Mouse (Mus musculus): ENCODE measurements at regions not wholly inside any gene's neighbourhood (a gene's known extent, or its start where the extent isn't known, plus 50 kb on each side); places are given as distances from the start of the nearest gene placed in this dataset.

DNA sequence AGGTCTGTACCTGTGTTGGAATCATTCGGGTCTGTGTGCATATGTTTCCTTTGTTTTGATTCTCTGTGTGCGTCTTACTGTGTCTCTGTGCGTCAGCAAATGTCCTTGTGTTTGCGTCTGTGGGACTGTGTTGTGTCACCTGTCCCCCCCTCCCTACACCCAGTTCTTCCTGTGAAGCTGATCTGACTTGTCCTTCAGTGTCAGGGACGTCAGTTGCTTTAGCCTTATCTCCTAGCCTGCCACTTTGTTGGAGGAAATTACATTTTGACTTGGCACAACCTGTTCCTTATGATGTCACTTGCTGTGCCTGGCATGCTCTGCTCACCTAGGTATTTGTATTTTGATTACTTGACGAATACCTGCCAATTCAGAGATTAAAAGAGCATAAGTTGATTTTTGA, 90.4 kb upstream of the Cpeb4 start:
- DNase-seq (ENCODE audit: low spot score in 2 of 2), result no peak

DNA sequence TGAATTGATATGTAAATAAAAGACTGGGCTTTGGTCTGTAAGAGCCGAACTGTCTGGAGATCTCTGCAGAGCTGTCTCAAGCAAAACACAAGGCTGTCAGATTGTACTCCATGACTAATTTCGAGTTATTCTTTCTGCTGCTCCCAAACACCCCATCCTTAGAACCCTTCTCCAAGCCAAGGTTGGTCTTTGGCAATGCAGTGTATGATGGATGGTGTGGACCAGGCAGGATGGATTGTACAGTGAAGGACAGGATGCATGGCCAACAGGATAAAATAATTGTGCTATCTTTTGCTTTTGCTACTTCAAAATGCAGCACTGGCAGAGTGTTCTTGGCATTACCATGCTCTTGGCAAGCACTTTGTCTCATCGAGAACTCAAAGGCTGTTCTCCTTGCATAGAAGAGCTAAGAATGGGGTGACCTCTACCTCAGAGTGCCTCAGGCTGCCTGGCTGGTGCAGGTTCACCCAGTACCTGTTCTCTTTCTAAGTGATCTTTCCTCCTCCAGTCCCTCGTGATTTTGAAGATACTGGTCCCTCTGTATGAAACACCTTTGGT, 88.4 kb upstream of the Cpeb4 start:
- no peak for DNase-seq (ENCODE audit: low spot score in 2 of 2)

DNA sequence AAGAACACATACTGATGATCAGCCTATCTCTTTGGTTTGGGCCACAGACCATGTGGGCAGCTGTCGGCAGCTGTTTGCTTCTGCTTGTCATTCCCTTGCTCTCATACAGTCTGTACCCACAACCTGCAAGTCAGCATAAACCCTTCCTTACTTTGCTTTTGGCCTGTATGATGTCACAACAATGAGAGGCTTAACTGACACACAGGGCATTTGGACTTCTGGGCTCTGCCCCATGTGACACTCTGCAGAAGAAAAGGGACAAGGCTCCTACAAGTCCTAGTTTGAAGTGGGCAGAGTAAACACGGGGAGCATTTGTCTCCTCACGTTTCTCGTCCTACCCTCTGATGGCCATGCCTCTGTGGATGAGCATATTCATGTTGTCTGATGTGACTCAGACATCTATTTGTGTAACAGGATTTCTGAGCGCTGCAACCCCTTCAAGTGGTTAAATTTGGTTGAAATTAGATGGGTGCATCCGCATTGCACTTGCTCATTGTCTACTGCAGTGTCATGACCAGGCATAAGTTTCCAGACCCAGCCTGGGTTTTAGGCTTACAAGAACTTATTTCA, 87.6 kb upstream of the Cpeb4 start:
- no peak for DNase-seq (ENCODE audit: low spot score in 2 of 2)

DNA sequence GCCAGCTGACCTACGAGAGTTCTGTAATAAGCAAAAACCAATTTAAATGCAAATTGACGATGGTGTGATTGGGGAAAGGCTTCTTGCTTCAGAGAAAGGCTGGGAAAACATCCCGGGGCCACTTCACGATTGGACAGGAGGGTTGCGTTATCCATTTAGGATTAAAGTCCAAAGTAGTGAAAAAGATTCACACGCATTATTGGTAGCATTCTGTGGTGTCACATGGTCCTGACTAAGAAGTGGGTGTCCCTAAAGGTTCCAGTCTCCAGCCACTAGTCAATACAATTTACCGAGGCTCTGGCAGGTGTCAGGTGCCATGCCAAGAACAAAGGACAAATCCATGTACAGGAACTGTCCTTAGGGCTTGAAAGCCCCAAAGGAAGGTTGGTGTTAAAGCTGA, 86.9 kb upstream of the Cpeb4 start:
- DNase-seq (ENCODE audit: low spot score in 2 of 2), result no peak

DNA sequence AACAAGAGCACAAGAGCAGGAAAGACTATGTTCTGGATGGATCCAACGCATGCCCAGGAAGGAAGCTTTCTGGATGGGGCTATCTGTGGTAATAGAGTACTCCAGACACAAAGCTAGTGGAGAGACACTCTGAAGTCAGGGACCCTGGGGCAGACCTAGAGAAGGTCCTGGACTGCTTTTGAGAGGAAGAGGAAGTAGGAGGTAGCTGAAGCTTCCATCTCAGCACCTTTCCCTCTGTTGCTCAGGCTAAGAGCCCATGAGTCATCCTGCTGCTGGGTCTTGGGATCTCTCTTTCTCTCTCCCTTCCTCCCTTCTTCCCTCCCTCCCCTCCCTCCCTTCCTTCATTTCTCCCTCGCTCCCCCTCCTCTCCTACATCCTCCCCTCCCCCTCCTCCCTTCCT, 84.6 kb upstream of the Cpeb4 start:
- DNase-seq (ENCODE audit: low spot score in 2 of 2), result no peak

DNA sequence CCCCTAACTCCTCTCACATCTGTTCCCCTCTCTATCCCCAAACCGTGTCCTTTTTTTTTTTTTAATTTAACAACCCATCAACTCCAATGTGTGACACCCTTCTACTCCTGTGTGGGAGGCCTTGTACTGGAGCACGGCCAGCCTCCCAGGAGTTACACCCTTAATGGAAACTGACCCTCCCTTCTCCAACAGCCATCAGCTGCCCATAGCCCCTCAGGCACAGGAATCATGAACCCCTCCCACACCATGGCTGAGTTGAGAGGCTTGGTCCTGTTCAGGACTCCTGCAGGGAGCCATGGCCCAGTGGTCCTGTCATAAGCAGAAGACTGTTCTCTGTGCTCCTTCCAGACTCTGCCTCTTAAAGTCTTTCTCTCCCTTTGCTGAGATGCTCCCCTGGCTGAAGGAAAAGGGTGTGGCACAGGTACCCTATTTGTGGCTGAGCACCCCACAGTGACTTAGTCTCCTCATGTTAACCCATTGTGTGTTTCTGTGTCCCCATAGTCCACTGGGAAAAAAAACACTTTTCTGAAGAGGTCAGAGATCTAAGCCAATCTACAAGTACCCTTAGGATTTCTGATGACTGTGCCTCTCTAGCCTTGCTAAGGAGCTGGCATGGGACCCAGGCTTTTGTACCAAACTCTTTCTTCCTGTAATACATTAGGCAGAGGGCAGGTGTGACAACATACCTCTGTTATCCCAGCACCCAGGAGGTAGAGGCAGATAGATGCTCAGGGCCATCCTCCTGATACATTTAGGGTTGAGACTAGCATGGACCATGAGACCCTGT, 83.9 kb upstream of the Cpeb4 start:
- DNase-seq (ENCODE audit: low spot score in 2 of 2), result no peak

DNA sequence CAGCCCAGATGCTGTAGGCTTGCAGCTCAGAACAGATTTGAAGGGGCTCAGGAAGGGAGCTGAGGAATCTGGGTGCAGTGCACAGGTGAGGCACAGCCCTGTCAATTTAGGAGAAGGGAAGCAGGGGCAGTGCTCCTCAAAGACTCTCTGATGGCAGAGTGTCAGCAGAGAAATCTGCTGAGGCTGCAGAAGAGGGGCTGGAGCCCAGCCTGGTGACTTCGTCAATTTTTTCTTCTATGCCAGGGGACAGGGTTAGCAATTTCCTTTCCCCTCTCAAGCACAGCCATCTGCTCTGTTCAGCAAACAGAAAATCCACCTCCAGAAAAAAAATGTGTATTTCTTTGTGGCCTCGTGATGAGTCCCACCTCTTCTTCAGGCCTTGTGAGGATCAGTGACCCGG, 82.0 kb upstream of the Cpeb4 start:
- DNase-seq (ENCODE audit: low spot score in 2 of 2), result no peak

DNA sequence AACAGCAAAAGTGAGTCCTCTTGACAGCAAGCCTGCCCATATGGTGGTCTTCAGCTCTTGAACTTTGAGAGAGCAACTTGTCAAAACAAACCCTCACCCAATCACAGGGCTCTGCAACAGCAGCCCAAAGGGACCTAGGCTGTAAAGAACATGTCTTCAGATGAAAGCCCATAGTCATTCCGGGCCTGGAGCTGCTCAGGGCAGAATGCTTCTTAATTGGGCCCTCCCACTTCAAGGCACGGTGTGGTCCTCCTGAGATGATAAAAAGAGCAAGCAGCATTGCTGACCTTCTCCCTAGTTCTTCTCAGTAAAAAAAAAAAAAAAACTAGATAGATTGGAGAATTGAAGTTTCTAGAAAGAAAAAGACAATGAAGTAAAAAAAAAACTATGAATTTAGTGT, 80.7 kb upstream of the Cpeb4 start:
- DNase-seq (ENCODE audit: low spot score in 2 of 2), result no peak

DNA sequence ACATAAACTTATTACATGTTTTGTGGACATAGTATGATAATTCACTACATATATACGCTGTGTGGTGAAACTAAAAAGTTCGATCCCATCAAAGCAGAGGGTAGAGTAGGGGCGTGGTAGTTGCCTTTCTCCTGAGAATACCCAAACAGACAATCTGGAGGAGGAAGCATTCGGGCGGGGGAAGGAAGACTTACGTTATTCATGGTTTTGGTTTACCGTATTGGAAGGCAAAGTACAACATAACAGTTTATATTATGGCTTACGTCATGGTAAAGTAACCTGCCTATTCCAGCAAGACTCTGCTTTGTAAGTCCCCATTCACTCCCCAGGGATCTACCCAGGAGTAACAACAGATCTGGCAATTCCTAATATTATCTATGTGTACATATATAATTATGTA, 76.9 kb upstream of the Cpeb4 start:
- no peak for DNase-seq (ENCODE audit: low spot score in 2 of 2)

DNA sequence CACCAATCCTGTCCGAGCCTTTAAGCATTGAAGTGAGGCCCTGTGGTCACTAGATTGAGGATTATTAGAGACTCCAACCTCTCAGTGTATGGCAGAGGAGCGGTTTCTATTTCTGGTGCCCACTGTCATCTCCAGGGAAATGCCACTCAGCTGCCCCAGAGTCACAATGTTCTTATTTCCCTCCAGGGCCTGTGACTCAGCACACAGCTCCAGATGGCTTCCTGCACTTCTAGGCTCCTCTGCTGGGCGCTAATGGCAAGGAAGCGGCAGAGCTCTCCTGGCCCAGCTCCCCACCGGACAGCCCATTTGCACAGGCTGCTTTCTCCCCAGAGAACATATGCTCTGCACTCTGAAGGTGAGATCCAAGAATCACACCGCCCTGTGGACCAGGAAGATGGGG, 75.8 kb upstream of the Cpeb4 start:
- DNase-seq (ENCODE audit: low spot score in 2 of 2), result peak; percentile 41 to 69

DNA sequence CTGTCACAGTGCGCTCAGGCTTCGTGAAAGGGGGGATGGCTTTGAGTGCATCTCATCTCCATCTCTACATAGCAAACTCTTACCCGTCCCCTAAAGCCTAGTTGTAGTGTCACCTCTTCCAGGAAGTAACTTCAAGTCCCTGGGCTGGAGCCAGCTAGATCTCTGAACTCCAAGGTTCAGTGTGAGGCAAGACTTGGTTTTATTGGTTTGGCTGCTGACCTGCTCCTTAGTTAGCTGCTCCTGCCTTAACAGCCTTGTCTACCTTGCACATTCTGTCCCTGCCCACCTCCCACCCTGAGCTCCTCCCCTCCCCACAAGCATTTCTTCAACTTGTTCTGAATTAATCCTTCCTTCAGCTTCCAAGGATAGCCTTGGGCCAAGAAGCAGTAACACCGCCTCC, 70.4 kb upstream of the Cpeb4 start:
- DNase-seq (ENCODE audit: low spot score in 2 of 2), result no peak

DNA sequence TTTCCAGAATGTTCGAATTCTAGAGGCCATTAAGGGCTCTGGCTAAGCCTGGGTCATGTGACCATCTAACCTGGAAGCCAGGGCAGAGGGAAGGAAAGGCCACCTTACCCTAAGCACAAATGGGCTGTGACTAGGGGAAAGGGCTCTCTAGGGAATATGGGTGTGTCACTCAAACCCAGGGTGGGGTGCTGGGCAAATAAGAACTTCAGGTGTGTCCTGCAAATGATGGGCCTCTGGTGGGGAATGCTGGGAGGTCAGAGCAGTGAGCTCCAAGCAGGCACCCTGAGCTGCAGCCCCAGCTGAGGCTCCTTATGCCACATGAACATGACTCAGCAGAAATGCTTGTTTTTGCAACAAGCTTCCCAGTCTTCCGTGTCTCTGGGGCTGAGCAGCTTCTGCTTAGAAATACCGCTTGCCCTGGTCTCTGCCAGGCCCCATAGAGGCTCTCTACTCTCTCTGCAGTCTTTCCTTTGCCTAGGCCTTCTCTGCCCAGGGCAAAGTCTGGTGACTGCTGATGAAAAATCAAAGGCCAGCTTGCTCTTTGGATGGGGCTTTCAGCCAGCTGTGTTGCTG, 68.6 kb upstream of the Cpeb4 start:
- DNase-seq (ENCODE audit: low spot score in 2 of 2), result peak in 1 of 2 experiments; percentile 15

DNA sequence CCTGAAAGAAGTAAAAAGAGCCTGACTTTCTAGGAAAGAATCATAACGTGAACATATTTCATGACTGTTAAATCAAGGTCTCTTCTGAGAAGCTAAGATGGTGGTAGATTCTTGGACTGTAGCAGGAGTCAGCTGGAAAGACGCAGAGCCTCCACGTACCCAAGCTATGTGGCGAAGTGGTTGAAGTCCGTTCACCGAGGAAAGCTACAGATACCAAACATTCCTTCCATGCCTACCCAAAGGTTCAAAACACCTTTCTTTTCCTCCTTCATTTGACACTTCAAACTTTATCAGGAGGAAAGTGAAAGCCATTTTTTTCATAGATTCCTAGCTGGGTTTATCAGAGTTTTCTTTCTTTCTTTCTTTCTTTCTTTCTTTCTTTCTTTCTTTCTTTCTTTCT, 67.5 kb upstream of the Cpeb4 start:
- DNase-seq (ENCODE audit: low spot score in 2 of 2), result no peak

DNA sequence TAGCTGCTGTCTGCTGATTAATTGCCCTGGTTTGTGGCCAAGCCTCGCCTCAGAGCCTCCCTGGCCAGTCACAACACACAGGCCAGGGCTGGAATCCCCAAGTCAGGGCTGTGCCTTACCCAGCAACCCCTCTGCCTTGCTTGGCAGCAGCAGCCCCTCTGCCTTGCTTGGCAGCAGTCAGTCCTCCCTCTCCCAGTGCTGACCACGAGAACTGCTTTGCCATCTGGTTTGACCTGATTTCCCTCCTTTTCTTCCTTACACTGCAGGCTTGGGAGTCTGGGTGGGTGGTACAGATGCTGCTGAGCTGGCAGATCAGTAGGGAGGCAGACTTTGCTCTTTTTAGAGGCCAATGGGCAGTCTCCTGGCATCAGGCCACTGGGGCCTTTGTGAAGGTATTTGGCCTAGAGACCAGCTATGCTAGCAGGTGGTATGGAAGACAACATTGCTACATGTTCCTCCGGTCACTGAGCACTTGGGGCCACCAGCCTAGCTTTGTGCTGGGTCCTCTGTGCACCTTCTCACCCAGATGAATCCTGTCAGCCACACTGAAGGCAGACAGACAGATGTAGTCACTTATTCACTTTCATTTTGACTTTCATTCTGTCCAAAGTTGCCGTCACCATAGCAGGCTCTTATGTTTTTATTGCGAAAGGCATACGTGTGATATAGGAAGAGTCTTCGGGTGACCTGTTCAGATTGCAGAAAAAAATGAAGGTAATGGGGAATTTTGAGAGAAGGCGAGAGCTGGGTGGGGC, 64.4 kb upstream of the Cpeb4 start:
- DNase-seq (ENCODE audit: low spot score in 2 of 2), result peak; percentile 46 to 64

DNA sequence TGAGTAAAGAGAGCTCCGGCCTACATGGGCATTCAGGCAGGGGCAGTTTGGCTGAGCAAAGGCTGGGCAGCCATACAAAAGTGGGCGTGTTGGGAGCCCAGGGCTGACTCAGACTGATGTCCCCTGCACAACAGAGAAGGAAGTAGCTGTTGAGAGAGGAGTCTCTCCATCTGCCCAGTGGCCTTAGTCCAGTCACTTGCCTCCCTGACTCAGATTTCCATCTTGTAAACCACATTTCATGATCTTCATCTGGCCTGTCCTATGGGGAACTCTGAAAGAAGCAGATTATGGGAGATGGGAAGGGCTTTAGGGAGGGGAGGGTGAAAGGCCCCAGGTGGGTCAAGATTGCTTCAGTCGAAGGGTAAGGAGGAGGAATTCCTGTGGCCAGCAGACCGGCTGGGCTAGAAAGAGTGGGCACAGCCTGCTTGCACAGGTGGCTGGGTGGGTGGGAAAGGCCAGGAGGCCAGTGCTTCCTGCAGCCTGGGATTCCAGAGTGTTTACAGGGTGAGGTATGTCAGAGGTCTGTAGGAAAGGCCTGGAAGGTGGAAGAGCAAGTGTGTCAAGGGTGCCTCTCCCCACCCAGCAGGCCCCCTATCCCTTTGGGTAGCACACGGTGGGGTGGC, 63.7 kb upstream of the Cpeb4 start:
- DNase-seq (ENCODE audit: low spot score in 2 of 2), result no peak

DNA sequence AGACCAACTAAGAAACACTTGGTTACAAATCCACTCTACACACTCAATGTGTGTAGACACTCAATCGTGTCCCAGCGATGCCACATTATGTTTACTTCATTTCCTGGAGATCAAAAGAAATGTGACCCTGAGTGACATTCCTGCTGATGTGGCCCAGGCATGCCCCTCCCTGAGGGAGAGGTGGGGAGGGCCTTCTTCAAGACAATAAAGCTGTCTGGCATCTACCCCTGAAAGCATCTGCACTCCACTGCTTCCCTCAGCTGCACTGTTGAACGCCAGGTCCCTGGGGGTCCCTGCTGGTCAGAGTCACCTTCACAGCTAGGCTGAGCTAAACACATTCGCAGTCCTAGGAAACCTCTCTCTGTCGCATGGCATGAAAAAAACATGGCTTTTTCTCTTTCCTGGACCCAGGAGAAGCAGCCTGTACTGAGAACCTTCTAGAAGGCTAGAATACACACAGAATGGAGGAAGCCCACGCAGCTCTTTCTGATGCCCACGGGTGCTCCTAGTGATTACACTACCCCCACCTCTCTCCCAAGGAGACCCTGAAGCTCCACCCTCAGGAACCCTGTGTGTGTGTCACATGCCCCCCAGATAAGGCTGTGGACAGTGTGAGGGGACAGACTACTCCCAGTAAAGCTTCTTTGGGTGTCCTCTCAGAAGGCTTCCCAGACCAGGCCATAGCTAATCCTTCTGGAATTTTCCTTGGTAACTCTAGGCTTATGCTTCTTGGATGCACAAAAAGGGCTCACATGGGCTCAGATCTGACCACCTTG, 61.8 kb upstream of the Cpeb4 start:
- no peak for DNase-seq (ENCODE audit: low spot score in 2 of 2)

DNA sequence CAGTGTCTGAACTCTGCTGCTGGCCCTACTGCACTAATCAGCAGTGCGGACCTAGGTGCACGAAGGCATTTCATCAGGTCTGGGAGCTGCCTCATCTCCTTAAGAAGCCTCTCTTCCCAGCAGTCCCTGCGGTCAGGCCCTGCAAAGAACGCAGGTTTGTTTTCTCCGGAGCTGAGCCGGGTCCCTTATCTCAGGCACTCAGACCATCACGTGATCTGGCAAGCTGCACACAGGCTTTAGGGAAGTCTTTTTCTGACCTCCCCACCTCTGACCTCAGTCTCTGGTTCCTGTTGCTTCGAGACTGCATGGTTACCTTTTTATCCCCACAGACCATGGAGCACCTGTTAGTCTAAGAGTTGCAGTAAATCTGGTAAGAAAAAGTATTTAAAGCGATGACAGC, 59.8 kb upstream of the Cpeb4 start:
- no peak for DNase-seq (ENCODE audit: low spot score in 2 of 2)

DNA sequence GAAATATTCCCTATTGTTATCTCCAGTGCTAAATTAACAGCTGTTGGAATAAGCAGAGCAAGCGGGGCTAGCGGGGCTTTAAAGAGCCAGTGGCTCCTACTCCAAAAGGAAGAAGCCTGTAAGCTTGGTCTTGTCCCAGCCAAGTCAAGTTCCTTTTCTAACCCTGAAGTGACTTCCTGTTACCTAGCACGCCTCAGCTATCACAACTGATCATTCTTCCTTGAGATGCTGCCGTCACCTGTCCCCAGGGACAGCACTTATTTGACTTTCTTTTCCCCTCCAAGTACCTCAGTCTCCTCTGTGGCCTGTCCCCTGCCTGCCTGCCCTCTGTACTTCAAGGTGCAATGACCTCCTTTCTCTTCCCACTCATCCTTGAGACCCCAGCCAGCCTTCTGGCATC, 57.4 kb upstream of the Cpeb4 start:
- no peak for DNase-seq (ENCODE audit: low spot score in 2 of 2)

DNA sequence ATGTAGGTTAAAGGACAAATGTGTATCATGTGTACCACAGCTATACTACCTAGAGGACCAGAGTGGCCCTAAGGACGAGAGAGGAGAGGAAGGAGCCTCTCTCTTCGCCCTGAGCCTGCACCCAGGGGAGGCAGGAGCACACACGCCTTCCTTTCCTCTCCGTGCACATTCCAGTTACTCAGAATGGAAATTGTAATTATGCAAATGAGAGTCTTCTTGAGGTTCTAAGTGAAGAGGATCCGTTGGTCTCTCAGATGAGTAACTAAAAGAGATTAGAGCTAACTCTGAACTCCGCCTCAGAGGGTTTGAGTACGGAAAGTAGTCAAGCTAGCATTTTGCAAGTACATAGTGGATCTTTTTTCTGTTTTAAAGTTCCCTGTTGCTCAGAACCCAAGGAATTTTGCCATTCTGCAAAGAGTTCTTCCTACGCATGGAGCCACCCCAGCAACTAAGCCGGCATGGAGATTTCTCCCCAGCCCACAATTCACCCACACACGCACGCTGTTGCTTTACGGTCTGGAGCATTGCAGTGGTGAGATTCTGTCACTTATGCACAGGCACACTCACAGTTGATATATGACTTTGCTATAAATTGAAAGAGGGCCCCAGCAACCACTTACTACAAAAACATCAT, 56.0 kb upstream of the Cpeb4 start:
- peak; percentile 58 to 78 for DNase-seq (ENCODE audit: low spot score in 2 of 2)

DNA sequence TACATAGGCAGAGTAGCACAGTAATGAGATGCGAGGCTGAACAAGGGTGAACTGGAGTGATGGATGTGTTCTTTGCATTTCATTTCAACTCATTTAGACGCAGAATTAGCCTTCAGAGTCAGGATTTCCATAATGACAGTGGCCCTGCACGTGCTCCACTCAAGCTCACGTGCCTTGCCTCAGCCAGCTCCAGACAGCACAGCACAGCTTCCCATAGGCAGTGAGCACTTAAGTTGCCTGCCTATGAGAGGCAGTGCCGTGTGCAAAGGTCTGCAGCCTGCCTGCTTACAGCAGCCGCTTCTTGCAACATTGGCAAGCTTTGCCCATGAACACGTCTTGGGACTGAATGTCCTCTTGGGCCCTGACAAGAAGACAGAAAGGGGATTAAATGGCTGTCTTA, 54.0 kb upstream of the Cpeb4 start:
- peak in 1 of 2 experiments; percentile 21 for DNase-seq (ENCODE audit: low spot score in 2 of 2)
